Mouse (Mus musculus): ENCODE data around the gene Armh3. TPM values are rescaled to one million over a fixed set of nuclear protein-coding genes. Genes with fewer than 3 reads are reported as not detected.

The Armh3 gene
- total RNA-seq (2021) (10 to 100 TPM; 15.5 to 17.3 TPM), polyA plus RNA-seq (2012; rRNA removed) (6.1 and 8.5 TPM in 2 replicates)
- long read RNA-seq, transcript Armh3-201 (26 exons, 3,676 nt) = major isoform, 13 of 16 reads
- long read RNA-seq, partial matches to known transcripts = 1 of 16 reads
- long read RNA-seq, other reads (novel, unspliced or antisense) = 1 of 16 reads

DNA sequence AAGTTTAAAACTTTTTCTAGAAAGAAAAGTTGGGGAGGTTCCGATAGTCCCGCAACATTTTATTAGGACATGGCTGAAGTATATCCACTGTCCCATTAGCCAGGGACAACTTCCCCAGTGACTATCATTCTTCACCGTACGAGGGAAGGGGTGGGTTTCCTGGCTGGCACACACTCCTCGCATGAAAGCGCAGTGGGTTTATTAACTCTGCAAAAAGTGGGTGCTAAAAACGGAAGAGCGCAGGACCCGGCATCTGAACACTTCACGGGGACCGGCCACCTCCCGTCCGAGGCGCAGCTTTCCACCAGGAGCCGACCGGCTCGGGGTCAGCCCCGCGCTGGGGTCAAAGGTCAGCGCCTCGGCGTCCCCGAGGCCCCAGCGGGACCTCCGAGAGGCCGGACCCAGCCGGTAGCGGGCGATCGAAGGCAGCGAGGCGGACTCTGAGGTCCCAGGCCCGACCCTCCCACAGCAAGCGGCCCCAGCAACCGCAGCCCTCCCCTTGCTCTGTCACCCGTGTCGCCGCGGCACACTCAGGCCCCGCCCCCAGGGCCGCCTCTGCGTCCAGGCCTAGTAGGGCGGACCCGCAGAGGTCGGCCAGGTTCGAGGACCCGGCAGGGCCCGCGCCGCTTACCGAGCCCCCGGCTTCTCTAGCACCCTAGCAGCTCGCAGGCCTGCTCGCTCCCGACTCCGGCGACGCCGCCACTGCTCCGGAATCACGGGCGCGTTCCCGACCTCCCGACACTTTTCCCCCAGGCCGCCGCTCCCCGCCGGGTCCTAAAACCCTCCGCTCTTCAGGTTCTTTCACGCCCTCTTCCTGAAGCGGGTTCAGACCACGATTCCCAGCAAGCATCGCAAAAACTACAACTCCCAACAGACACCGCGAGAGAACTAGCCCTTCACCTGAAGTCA, at the start of gene Armh3:
Gene Armh3 (minus strand): TSS at position 704 of the 909 bp plus-strand sequence.
- peak; percentile 96 for DNase-seq

GRCm38 (mm10) chr19:46047426-46047825, 49.1 kb upstream of the Armh3 start:
- DNase-seq = no peak

DNA sequence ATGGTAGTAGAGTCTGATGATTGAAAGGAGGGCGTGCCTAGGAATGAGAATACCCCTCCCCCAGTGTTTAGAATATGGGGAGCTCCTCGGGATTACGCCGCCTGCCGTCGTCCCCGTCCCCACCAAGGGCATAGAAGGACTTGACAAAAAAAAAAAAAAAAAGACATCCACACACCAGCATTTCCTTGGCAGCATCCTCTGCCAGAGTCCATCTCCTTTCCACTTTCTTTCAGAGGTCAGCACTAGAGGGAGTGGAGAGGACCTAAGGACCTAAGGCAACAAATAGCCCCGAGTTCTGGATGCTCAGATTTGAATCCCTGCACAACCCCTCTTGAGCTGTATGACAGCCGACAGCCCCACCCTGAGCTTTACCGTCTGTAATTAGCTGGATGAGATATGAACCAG, 48.3 kb upstream of the Armh3 start:
- DNase-seq = no peak

GRCm38 (mm10) chr19:46045696-46046311, 47.5 kb upstream of the Armh3 start:
- peak; percentile 75 for DNase-seq

DNA sequence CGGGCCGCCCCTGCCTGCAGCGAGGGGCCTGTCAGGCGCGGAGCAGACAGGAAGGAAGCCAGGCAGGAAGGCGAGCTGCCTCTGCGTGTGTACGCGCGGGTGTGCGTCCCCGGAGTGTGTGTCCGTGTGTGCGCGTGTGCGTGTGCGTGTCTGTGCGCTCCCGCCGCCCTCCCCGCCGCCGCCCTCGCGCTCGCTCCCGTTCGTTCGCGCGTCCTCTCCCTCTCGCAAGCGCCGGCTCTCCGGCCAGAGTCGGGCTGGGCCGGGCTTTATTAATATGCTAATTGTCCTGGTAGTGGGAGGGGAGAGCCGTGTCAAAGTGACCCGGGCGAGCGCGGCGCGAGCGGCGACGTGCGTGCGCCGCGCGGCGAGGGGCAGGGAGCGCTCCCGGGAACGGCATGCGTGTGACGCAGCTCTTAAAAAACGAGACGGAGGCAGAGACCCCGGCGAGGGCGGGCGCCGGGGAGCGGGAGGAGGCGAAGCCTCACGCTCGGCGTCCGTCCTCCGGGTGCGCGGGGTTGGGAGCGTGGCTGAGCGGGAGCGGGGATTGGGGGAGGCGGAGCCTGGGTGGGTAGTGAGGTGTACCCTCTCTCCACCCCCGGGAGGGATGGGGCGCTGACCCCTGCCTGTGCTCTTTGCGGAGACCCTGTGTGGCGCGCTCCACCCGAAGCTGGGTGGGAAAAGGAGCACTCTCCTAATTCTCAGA, 46.9 kb upstream of the Armh3 start, which contains the start of gene Ldb1:
Gene Ldb1 (minus strand): TSS at position 222 of the 703 bp plus-strand sequence.
- DNase-seq = peak; percentile 95

DNA sequence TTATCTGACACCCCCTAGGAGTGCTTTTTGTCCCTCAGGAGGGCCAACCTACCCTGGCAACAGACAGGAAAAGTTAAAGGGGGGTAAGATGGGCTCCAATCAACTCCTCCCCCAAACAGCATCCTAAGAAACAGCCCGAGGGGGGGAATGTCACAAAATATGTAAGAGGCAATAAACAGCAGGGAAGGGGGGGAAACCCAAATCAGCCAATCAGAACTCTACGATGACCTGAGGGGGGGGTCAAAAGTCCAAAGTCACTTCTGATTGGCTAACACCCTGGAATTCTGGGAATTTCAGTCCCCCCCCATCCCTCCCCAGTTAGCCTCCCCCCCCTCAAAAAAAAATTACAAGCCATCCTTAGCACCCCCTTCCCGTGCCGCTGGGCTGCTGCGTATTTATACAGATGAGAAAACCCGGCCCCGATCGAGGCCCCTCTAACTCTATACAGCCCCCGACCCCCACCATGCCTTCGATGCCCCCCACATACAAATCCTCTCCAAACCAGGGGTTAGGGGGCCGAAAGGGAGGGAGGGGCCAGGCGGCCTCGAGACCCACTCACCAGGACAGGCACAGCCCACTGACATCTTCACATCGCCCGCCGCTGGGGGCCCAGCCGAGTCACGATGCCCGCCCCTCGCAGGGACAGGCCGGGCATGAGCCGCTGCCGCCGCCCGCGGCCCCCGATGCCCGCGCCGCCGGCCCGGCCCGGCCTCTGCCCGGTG, 46.1 kb upstream of the Armh3 start, which contains the start of gene Pprc1:
Gene Pprc1 (plus strand): TSS at position 616 of the 722 bp plus-strand sequence.
- peak; percentile 71 for DNase-seq

DNA sequence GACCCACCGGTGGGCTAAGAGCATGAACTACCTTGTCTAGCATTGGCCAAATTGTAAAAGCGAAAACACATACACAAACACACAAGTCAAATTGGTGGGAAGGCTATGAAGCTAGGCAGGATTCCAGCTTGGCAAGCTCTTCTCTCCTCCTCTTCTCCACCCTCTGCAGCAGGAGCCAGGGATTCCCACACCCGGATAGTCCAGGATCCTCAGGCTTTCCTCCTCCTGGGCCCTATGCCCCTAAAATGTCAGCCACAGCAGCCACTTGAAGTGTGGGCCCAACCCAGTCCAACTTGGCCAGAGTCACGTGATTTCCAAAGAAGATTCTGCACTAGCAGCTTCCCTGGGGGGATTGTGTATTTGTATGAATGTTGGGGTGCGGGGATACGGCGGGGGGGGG, 45.1 kb upstream of the Armh3 start:
- DNase-seq = peak; percentile 31

- peak; percentile 56 for DNase-seq
Observed at GRCm38 (mm10) chr19:46042476-46043011, 44.3 kb upstream of the Armh3 start.

DNA sequence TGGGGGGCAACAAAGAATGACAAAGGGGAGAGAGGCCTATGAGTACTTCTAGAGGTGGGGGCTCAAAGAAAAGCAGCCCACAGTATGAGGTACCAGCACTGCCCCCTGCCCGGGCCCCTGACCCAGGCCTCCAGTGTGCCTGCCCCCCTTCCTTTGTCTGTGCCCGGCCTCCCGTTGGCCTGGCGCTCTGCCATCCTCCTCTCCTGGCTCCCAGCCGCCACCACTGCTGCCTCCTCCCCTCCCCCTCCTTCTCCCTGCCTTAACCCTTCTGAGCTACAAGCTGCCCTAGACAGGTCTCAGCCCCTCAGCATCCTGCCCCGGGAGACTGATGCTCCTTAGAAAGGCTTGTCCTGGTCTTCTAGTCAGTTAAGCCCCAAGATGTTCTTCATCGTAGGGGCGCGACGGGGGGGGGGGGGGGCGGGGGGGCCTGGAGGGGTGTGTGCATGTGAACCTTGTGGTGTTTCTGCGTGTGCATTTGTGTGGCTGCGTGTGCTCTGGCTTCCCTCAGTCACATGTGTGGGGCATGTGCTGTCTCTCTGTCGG, 43.7 kb upstream of the Armh3 start:
- DNase-seq = peak; percentile 91

- no peak for DNase-seq
Observed at GRCm38 (mm10) chr19:46041299-46041932, 43.1 kb upstream of the Armh3 start.

DNA sequence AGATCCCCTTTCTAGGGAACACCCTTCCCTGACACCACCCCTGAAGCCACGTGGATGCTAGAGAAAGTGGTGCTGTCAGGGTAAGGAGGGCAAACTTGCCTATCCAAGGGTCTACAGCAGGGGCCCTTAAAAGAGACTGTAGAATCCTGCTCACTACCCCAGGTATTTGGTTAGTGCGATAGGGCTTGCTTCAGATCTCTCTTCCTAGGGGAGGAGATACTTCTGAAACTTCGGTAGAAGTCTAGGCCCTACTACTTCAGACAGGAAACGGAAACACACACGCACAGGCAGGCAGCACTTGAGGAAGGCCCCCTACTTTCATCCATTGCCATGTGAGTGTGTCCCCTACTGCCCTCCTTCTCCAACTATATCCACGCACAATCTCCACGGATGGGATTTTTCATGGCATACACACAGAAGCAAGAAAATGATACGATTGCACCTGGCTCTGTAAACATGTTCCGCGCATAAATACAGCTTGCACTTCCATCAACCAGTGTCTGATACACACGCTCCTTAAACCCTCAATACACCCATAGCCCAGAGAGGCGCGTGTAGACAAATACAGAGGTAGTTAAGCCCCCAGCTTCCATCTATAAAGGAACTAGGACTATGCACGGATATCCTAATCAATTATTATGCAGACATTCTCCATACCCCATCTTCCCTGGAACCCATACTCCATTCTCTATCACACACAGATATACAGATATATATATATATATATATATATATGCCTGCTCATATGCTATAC, 42.0 kb upstream of the Armh3 start:
- DNase-seq = no peak

DNA sequence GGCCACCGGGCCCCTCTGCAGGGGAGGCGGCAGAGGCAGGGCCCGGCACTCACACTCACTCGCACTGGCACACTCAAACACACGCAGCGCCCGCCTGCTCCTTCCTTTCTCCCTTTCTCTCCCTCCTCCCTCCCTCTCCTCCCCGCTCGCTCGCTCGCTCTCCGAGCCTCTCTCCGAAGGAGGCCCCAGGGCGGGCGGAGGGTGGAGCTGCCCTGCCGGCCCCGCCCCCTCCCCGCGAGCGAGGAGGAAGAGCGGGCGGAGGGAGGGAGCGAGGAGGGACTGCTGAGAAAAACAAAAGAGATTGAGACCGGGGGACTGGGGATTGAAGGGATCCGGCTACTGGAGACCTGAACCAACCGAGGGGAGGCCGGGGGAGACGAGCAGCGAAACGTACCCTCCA, 41.2 kb upstream of the Armh3 start:
- peak; percentile 95 for DNase-seq

GRCm38 (mm10) chr19:46038851-46039260, 40.6 kb upstream of the Armh3 start:
- DNase-seq = peak; percentile 63

DNA sequence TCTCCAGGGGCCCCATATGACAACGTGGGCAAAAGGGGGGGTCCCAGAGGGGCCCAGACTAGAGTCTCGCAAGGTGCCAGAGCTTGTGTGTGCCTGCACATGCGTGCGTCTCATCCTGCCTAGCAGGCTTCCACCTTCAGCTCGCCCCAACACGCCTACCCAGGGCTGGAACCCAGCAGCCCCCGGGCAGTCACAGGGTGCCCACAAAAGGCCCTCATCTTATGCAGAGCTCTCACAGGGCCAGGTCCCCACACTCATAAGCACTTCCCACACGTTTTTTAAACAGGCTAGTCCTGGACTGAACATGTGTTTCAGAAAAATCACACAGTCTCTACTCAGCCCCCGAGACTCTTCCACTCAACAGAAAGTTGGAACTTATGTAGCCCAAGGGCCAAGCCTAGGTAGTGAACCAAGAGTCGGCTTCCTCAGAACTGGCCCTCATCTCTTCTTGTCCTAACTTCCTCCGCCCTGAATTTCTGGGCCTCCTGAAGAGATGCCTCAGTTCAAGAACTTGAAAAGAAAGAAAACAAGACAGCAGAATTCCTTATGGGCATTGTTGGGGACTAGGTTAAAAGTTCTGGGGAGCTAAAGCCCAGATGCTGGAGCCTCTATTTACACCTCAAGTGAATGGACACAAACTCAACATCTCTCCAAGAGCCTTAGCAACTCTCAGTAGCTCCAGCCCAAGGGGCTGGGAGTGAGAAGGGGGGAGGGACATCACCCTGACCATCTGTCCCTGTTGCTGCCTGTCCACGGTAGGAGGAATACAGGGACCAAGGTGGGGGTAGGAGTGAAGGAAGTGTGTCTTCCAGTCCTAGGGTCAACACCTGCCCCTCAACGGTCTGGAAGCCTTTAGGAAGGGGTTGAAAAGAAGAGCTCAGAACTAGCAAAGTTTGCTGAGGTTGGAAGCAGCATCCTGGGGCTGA, 39.9 kb upstream of the Armh3 start:
- no peak for DNase-seq

DNA sequence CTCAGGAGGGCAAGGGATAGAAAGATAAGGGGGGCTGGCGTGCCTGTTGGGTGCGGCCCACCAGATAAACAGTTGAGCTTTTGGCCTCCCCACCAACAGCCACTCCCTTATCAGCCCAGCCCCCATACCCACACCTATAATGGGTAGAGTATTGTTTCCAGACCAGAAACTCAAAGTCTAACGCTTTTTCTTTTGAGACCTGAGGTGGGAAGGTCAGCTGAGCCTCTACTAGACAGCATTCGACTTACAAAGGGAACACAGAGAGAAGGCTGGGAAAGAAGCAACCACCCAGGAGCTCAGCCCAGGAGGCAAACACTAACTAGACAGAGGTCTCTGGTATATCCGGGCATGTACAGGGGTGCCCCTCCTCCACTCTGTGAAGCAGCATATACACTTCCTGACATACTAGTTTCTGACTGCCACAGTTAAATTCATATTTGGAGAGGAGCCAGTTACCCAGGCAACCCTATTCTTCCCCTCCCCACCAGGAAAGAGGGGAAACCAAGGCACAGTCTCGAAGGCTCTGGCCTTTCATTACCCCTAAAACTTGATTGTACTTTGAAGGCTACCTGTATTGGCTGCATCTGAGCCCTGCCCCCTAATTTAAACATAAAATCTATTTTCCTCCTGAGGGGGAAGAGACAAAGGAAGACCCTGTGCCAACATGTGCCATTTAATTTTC, 39.1 kb upstream of the Armh3 start:
- DNase-seq = no peak

DNA sequence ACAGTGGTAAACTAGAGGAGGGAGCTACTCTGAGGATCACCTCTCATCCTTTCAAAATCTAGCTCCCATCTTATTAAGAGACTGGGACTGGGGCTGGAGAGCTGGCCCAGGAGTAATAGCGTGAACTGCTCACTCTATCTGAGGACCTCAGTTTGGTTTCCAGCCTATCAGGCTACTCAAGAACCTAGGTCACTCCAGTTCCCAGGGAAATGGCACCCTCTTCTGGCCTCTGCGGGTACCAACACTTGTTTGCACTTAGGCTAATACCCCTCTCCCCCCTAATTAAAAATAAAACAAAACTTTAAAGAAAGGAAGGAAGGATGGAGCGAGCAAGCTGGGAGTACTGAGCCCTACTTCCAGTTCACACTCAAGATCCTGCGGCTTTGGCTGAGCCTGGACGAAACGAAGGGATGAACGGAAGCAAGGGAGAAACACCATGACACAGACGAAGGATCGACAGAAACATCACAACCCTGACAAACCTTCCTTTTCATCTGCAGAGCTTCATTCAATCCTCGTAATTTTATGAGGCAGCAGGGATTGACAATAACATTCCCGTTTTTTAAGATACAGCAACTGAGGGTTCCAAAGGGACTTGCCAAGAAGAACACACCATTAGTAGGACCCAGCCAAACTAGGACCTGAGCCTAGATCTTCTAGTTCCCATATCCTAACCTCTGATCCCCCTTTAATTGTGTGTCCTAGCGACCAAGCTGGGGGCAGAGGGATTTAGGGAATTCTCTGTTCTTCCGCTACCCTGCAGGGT, 38.4 kb upstream of the Armh3 start:
- no peak for DNase-seq

- no peak for DNase-seq
Observed at GRCm38 (mm10) chr19:46035971-46036370, 37.7 kb upstream of the Armh3 start.
